Mouse (Mus musculus) neural tube, embryonic 13.5 days (tissue): ENCODE results near the gene Dnm3. TPM values are rescaled to one million over a fixed set of nuclear protein-coding genes. Genes with fewer than 3 reads are reported as not detected.

Experiments
- ATAC-seq: fragments of 200-750 bp; cut with Nextera tagmentation; 2 replicates; pipeline ENCODE4 v1.8.0; 2017; ENCODE audit warnings: low read depth, mild to moderate bottlenecking, moderate TSS enrichment, moderate library complexity
- H3K27ac ChIP-seq: fragments of 300-500 bp; sonication (generic); replicated peaks from 2 replicates; pipeline ENCODE4 v1.5.1; 2015; ENCODE audit warnings: moderate library complexity, mild to moderate bottlenecking, inconsistent platforms
- H3K27me3 ChIP-seq: fragments of 300-500 bp; sonication (generic); 2 replicates; pipeline ENCODE4 v1.6.1; 2015; ENCODE audit warnings: mild to moderate bottlenecking, inconsistent platforms
- H3K36me3 ChIP-seq: fragments of 300-500 bp; sonication (generic); 2 replicates; pipeline ENCODE4 v1.6.1; 2015; ENCODE audit warnings: mild to moderate bottlenecking, inconsistent platforms
- H3K4me1 ChIP-seq: fragments of 300-500 bp; sonication (generic); replicated peaks from 2 replicates; pipeline ENCODE4 v1.6.1; 2015; ENCODE audit warnings: inconsistent platforms
- H3K4me2 ChIP-seq: fragments of 300-500 bp; sonication (generic); 2 replicates; pipeline ENCODE4 v1.6.1; 2015; ENCODE audit warnings: inconsistent platforms, mild to moderate bottlenecking, moderate library complexity
- H3K4me3 ChIP-seq: fragments of 300-500 bp; sonication (generic); 2 replicates; pipeline ENCODE4 v1.5.1; 2015; ENCODE audit warnings: mild to moderate bottlenecking, inconsistent platforms
- H3K9ac ChIP-seq: fragments of 300-500 bp; sonication (generic); 2 replicates; pipeline ENCODE4 v1.6.1; 2015; ENCODE audit warnings: moderate library complexity, mild to moderate bottlenecking, inconsistent platforms
- H3K9me3 ChIP-seq: fragments of 300-500 bp; sonication (generic); 2 replicates; pipeline ENCODE4 v1.6.1; 2016; ENCODE audit warnings: inconsistent platforms
- WGBS: fragments of 180-500 bp; shearing (Covaris S2); methylation state at CpG from one replicate; pipeline ENCODE4 v1.1.7; 2015; 5-methylcytosine and 5-hydroxymethylcytosine counted together
- polyA plus RNA-seq: library from polyadenylated mRNA; unstranded; fragments of >200 nt; fragmentation: Nextera tagmentation; extraction: Ambion mirVana; gene quantifications from 2 replicates; pipeline ENCODE4 v1.2.1, GENCODE M21; 2015

Dnm3 gene
- polyA plus RNA-seq, 1 experiment from 2014 or later = 41.6 TPM

DNA sequence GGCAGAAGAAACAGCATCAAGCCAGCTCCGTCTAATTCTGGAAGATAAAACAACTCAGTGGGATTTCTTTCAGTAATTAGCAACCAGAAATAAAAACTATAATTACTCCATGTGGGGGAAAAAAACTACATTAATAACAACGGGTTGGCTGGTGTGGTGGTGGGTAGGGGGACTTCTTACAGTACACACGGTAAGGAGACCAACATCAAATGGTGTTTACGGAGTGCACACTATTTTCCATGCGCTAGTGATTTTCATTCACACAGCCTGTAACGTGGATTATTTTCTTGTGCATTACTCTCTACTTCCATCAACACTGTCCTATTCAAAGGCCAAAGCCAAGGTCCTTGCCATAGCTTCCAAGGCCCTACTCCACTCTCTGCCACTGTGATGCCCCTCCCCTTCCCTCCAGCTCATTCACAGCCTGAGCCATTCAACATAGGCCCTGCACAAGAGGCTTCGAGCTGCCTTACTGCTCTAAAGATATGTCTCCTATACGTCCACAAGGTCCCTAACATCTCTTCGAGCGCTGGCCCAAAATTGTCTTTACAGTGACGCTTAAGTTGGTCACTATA lies 203.1 kb downstream of the Dnm3 start:
- no peaks in the 10 kb centered on the region for H3K36me3 ChIP-seq
- H3K4me1 ChIP-seq = 0 out of 2 replicates have a peak, but pooled peaks cover 7% of the 10 kb centered on the region
- H3K9ac ChIP-seq = no peak overlapping the region
- H3K27ac ChIP-seq = no peak overlapping the region
- WGBS = 81% methylated on average over 11 of the region's 11 CpGs
- no peaks in the 10 kb centered on the region for H3K9me3 ChIP-seq
- H3K27me3 ChIP-seq = no peaks in the 10 kb centered on the region
- ATAC-seq = peak; percentile 63; the same call in 1 of the 2 replicates
- no peak overlapping the region for H3K4me2 ChIP-seq
- no peak overlapping the region for H3K4me3 ChIP-seq

- Histone ChIP-seq H3K9me3 (no peaks in the 10 kb centered on the region), H3K4me2 (no peak overlapping the region), H3K27ac (no peak overlapping the region), H3K4me3 (no peak overlapping the region), H3K4me1 (peaks cover 22% of the 10 kb centered on the region), H3K27me3 (no peaks in the 10 kb centered on the region), H3K36me3 (0 out of 2 replicates have a peak, but pooled peaks cover under 1% of the 10 kb centered on the region), H3K9ac (no peak overlapping the region)
- ATAC-seq = no peak
- WGBS = 80% methylated on average over 6 of the region's 6 CpGs
These were observed 220.8 kb downstream of the Dnm3 start for GRCm38 (mm10) chr1:162256912-162257607.

GRCm38 (mm10) chr1:162254944-162255343 lies 222.9 kb downstream of the Dnm3 start:
- no peaks in the 10 kb centered on the region for H3K27me3 ChIP-seq
- no peak overlapping the region for H3K9ac ChIP-seq
- no peak overlapping the region for H3K27ac ChIP-seq
- 16% methylated on average over 5 of the region's 5 CpGs for WGBS
- ATAC-seq = peak; percentile 71; the same call in 1 of the 2 replicates
- no peaks in the 10 kb centered on the region for H3K36me3 ChIP-seq
- peaks cover 22% of the 10 kb centered on the region for H3K4me1 ChIP-seq
- no peak overlapping the region for H3K4me2 ChIP-seq
- no peak overlapping the region for H3K4me3 ChIP-seq
- H3K9me3 ChIP-seq = no peaks in the 10 kb centered on the region

DNA sequence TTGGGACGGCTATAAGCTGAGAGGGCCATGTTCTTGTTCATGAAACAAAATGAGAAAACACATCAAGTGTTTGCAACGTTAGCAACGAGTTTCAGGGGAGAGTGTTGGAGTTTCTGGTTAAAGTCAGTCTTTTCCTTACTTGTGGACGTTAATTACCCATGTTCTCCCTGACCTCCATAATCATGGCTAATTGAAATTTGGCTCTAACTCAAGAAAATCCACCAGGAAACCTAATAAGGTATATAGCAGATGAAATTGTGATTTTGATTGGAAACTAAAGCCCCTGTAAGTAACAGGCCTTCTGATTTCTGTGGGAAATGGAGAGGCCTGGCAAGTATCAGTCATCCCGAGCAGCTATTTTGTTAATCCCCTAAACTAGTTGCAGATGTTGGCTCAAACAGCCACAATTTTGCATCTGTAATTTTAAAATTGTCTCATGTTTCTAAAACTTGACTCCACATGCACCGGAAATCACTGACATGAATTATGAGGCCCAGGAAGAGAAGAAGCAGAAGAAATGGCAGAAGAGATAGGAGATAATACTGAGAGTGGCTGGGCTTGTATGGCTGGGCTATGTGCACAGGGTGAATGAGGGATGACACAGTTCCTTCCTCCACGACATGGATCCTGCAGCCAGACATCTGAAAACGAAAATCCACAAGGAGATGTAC lies 223.7 kb downstream of the Dnm3 start:
- no peak for ATAC-seq
- peaks cover 22% of the 10 kb centered on the region for H3K4me1 ChIP-seq
- no peak overlapping the region for H3K4me2 ChIP-seq
- WGBS = 77% methylated on average over 8 of the region's 8 CpGs
- no peaks in the 10 kb centered on the region for H3K27me3 ChIP-seq
- no peak overlapping the region for H3K9ac ChIP-seq
- H3K4me3 ChIP-seq = no peak overlapping the region
- no peaks in the 10 kb centered on the region for H3K9me3 ChIP-seq
- no peaks in the 10 kb centered on the region for H3K36me3 ChIP-seq
- H3K27ac ChIP-seq = 0 out of 2 replicates have a peak overlapping the region, but pooled peaks have one; percentile 10

- no peak overlapping the region for H3K9ac ChIP-seq
- 75% methylated on average over 2 of the region's 2 CpGs for WGBS
- H3K9me3 ChIP-seq = no peaks in the 10 kb centered on the region
- H3K27ac ChIP-seq = no peak overlapping the region
- peaks cover 22% of the 10 kb centered on the region for H3K4me1 ChIP-seq
- H3K36me3 ChIP-seq = no peaks in the 10 kb centered on the region
- H3K4me3 ChIP-seq = no peak overlapping the region
- H3K4me2 ChIP-seq = no peak overlapping the region
- ATAC-seq = no peak
- H3K27me3 ChIP-seq = no peaks in the 10 kb centered on the region
These were observed 225.0 kb downstream of the Dnm3 start for GRCm38 (mm10) chr1:162252869-162253268.

- WGBS = 94% methylated on average over 5 of the region's 5 CpGs
- H3K27me3 ChIP-seq = no peaks in the 10 kb centered on the region
- H3K27ac ChIP-seq = no peak overlapping the region
- H3K9me3 ChIP-seq = no peaks in the 10 kb centered on the region
- no peaks in the 10 kb centered on the region for H3K36me3 ChIP-seq
- no peaks in the 10 kb centered on the region for H3K4me1 ChIP-seq
- no peak overlapping the region for H3K4me3 ChIP-seq
- no peak for ATAC-seq
- no peak overlapping the region for H3K9ac ChIP-seq
- no peak overlapping the region for H3K4me2 ChIP-seq
These were observed 230.6 kb downstream of the Dnm3 start for GRCm38 (mm10) chr1:162247216-162247615.

DNA sequence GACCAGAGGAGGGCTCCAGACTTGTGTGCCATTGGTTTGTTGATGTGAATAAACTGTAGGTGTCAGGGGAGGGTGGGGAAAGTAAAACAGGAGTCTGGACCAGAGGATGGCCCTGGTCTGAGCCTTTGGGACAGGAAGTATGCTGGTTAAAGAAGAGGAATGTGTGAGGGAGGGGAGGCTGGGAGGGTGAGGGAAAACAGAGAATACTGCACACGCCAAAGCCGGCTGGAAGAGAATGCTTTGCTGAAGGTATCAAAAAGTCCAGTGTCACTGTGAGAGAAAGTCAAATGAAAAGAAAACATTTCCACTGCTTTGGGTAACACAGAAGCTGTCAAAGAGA lies 234.2 kb downstream of the Dnm3 start:
- H3K27ac ChIP-seq = no peak overlapping the region
- WGBS = 55% methylated on average over 2 of the region's 2 CpGs
- ATAC-seq = no peak
- no peak overlapping the region for H3K9ac ChIP-seq
- H3K9me3 ChIP-seq = no peaks in the 10 kb centered on the region
- H3K4me2 ChIP-seq = no peak overlapping the region
- no peak overlapping the region for H3K4me3 ChIP-seq
- H3K4me1 ChIP-seq = no peaks in the 10 kb centered on the region
- no peaks in the 10 kb centered on the region for H3K36me3 ChIP-seq
- no peaks in the 10 kb centered on the region for H3K27me3 ChIP-seq

GRCm38 (mm10) chr1:162242980-162243650 lies 234.7 kb downstream of the Dnm3 start:
- Histone ChIP-seq H3K36me3 (no peaks in the 10 kb centered on the region), H3K4me3 (no peak overlapping the region), H3K27me3 (no peaks in the 10 kb centered on the region), H3K9me3 (no peaks in the 10 kb centered on the region), H3K27ac (no peak overlapping the region), H3K4me1 (no peaks in the 10 kb centered on the region), H3K9ac (no peak overlapping the region), H3K4me2 (no peak overlapping the region)
- 72% methylated on average over 7 of the region's 7 CpGs for WGBS
- no peak for ATAC-seq

GRCm38 (mm10) chr1:162240720-162241119 lies 237.1 kb downstream of the Dnm3 start:
- no peak for ATAC-seq
- 91% methylated on average over 4 of the region's 4 CpGs for WGBS
- H3K4me2 ChIP-seq = no peak overlapping the region

GRCm38 (mm10) chr1:162238646-162239045 lies 239.2 kb downstream of the Dnm3 start:
- Histone ChIP-seq H3K4me3 (no peak overlapping the region), H3K9ac (no peak overlapping the region), H3K27ac (no peak overlapping the region), H3K9me3 (no peaks in the 10 kb centered on the region), H3K4me2 (no peak overlapping the region), H3K27me3 (no peaks in the 10 kb centered on the region), H3K4me1 (no peaks in the 10 kb centered on the region), H3K36me3 (no peaks in the 10 kb centered on the region)
- ATAC-seq = no peak
- 58% methylated on average over 3 of the region's 3 CpGs for WGBS

More at GRCm38 (mm10) chr1:162240720-162241119, 237.1 kb downstream of the Dnm3 start:
- no peak overlapping the region for H3K4me3 ChIP-seq
- no peak overlapping the region for H3K27ac ChIP-seq
- no peaks in the 10 kb centered on the region for H3K36me3 ChIP-seq
- H3K27me3 ChIP-seq = no peaks in the 10 kb centered on the region
- H3K9me3 ChIP-seq = no peaks in the 10 kb centered on the region
- H3K9ac ChIP-seq = no peak overlapping the region
- no peaks in the 10 kb centered on the region for H3K4me1 ChIP-seq

DNA sequence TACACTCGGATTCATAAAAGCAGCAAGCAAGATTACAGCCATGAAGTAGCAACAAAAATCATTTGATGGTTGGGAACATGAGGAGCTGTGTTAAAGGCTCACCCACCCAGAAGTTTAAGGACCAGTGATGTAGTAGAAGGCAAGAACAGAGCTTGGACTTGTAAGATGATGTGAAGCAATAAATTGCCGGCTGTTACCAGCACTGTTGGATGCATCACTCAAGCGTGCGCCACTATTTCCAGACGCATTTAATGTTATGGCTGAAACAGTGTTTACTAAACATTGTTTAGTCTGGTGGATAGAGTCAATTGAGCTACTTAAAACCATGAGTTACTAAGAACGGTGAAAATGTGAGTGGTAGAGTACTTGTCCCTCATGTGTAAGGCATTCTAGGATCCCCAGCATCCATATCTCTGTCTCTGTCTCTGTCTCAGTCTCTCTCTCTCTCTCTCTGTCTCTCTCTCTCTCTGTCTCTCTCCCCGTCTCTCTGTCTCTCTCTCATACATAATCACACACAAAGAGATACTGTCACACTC lies 241.1 kb downstream of the Dnm3 start:
- H3K4me3 ChIP-seq = no peak overlapping the region
- no peak overlapping the region for H3K27ac ChIP-seq
- no peak overlapping the region for H3K9ac ChIP-seq
- 73% methylated on average over 7 of the region's 7 CpGs for WGBS
- no peaks in the 10 kb centered on the region for H3K36me3 ChIP-seq
- no peak overlapping the region for H3K4me2 ChIP-seq
- no peaks in the 10 kb centered on the region for H3K27me3 ChIP-seq
- H3K9me3 ChIP-seq = no peaks in the 10 kb centered on the region
- ATAC-seq = no peak
- no peaks in the 10 kb centered on the region for H3K4me1 ChIP-seq

GRCm38 (mm10) chr1:162225621-162226147 lies 252.2 kb downstream of the Dnm3 start:
- Histone ChIP-seq H3K36me3 (no peaks in the 10 kb centered on the region), H3K4me2 (no peak overlapping the region), H3K4me3 (no peak overlapping the region), H3K4me1 (no peaks in the 10 kb centered on the region), H3K9me3 (no peaks in the 10 kb centered on the region), H3K27ac (no peak overlapping the region), H3K27me3 (no peaks in the 10 kb centered on the region), H3K9ac (no peak overlapping the region)
- 75% methylated on average over 7 of the region's 7 CpGs for WGBS
- ATAC-seq = no peak
